Mouse (Mus musculus): ENCODE results near the gene Sh3tc1.

The Sh3tc1 gene

GRCm38 (mm10) chr5:35722654-35723053, 17.1 kb downstream of the Sh3tc1 start:
- no peak for DNase-seq (ENCODE audit: low spot score in 2 of 2)

GRCm38 (mm10) chr5:35721933-35722332, 17.9 kb downstream of the Sh3tc1 start:
- DNase-seq (ENCODE audit: low spot score in 2 of 2), result no peak

GRCm38 (mm10) chr5:35719880-35720279, 19.9 kb downstream of the Sh3tc1 start:
- no peak for DNase-seq (ENCODE audit: low spot score in 2 of 2)

- DNase-seq (ENCODE audit: low spot score in 2 of 2), result no peak
These were observed 20.4 kb downstream of the Sh3tc1 start for GRCm38 (mm10) chr5:35719343-35719742.

GRCm38 (mm10) chr5:35718817-35719216, 21.0 kb downstream of the Sh3tc1 start:
- DNase-seq (ENCODE audit: low spot score in 2 of 2), result no peak

- peak; percentile 68 for DNase-seq (ENCODE audit: low spot score in 2 of 2)
These were observed 21.8 kb downstream of the Sh3tc1 start for GRCm38 (mm10) chr5:35717946-35718345.

- DNase-seq (ENCODE audit: low spot score in 2 of 2), result no peak
These were observed 22.3 kb downstream of the Sh3tc1 start for GRCm38 (mm10) chr5:35717455-35717854.

GRCm38 (mm10) chr5:35713649-35714354, 26.0 kb downstream of the Sh3tc1 start:
- DNase-seq (ENCODE audit: low spot score in 2 of 2), result peak; percentile 60 to 79

GRCm38 (mm10) chr5:35712517-35712916, 27.3 kb downstream of the Sh3tc1 start:
- no peak for DNase-seq (ENCODE audit: low spot score in 2 of 2)

- DNase-seq (ENCODE audit: low spot score in 2 of 2), result no peak
These were observed 28.9 kb downstream of the Sh3tc1 start for GRCm38 (mm10) chr5:35710931-35711330.

GRCm38 (mm10) chr5:35710481-35710880, 29.3 kb downstream of the Sh3tc1 start:
- no peak for DNase-seq (ENCODE audit: low spot score in 2 of 2)

- no peak for DNase-seq (ENCODE audit: low spot score in 2 of 2)
These were observed 34.4 kb downstream of the Sh3tc1 start for GRCm38 (mm10) chr5:35705411-35705810.

- no peak for DNase-seq (ENCODE audit: low spot score in 2 of 2)
These were observed 36.0 kb downstream of the Sh3tc1 start for GRCm38 (mm10) chr5:35703814-35704213.

- no peak for DNase-seq (ENCODE audit: low spot score in 2 of 2)
These were observed 36.6 kb downstream of the Sh3tc1 start for GRCm38 (mm10) chr5:35703183-35703582.

GRCm38 (mm10) chr5:35702582-35703140, 37.1 kb downstream of the Sh3tc1 start:
- no peak for DNase-seq (ENCODE audit: low spot score in 2 of 2)

GRCm38 (mm10) chr5:35701042-35701441, 38.7 kb downstream of the Sh3tc1 start:
- DNase-seq (ENCODE audit: low spot score in 2 of 2), result peak; percentile 65 to 75

- no peak for DNase-seq (ENCODE audit: low spot score in 2 of 2)
These were observed 44.0 kb downstream of the Sh3tc1 start for GRCm38 (mm10) chr5:35695815-35696214.

GRCm38 (mm10) chr5:35693638-35694037, 46.1 kb downstream of the Sh3tc1 start:
- DNase-seq (ENCODE audit: low spot score in 2 of 2), result no peak

GRCm38 (mm10) chr5:35691246-35691645, 48.5 kb downstream of the Sh3tc1 start:
- DNase-seq (ENCODE audit: low spot score in 2 of 2), result no peak

GRCm38 (mm10) chr5:35690485-35691165, 49.2 kb downstream of the Sh3tc1 start:
- DNase-seq (ENCODE audit: low spot score in 2 of 2), result no peak

- no peak for DNase-seq (ENCODE audit: low spot score in 2 of 2)
These were observed 50.4 kb downstream of the Sh3tc1 start for GRCm38 (mm10) chr5:35689374-35689773.

GRCm38 (mm10) chr5:35688851-35689250, 50.9 kb downstream of the Sh3tc1 start:
- DNase-seq (ENCODE audit: low spot score in 2 of 2), result no peak

GRCm38 (mm10) chr5:35687098-35687497, 52.7 kb downstream of the Sh3tc1 start:
- no peak for DNase-seq (ENCODE audit: low spot score in 2 of 2)

Measured in urinary bladder, postnatal 4 days (tissue).